Mouse (Mus musculus) heart, postnatal 10 days (tissue): ENCODE measurements around the gene Esam. TPM values are rescaled to one million over a fixed set of nuclear protein-coding genes. Genes with fewer than 3 reads are reported as not detected.

Source experiments
- DNase-seq, 2 experiments: peaks; one replicate each; pipeline ENCODE4 v3.0.0; 2021
- intact Hi-C: fragments of 180-260 bp; cut with DNase I; formaldehyde crosslinking; loops from one replicate; pipeline ENCODE4 v1.15.1; 2025
- total RNA-seq, 2 experiments: library from RNA; stranded (reverse); gene quantifications; 2 replicates each; pipeline ENCODE4 v1.2.3; 2021

The Esam gene
- total RNA-seq, result 100 to 1,000 TPM; 125 to 131 TPM

GRCm38 (mm10) chr9:37527396-37528224 lies at the start of gene Esam:
Gene Esam (plus strand): TSS chr9:37528078.
- intact Hi-C loops, result loop anchor here (2.0 kb wide), 1 partner anchor 85 kb away; the partner anchor contains the start of gene Spa17
- peak; percentile 83 to 85 for DNase-seq

- no peak for DNase-seq
- intact Hi-C loops, result loop anchor here (5.0 kb wide), 1 partner anchor 57 kb away; no protein-coding TSS in a partner anchor
Observed at GRCm38 (mm10) chr9:37485146-37485545, 42.7 kb upstream of the Esam start.

GRCm38 (mm10) chr9:37488041-37488440 lies 39.8 kb upstream of the Esam start:
- intact Hi-C loops, result loop anchor here (5.0 kb wide), 1 partner anchor 54 kb away; no protein-coding TSS in a partner anchor

GRCm38 (mm10) chr9:37488611-37489396 lies 39.1 kb upstream of the Esam start, which contains the start of gene Msantd2:
Gene Msantd2 (plus strand): TSS chr9:37489319.
- intact Hi-C loops, result loop anchor here (5.0 kb wide), 1 partner anchor 53 kb away; no protein-coding TSS in a partner anchor
- DNase-seq, result peak; percentile 94 to 95

More at GRCm38 (mm10) chr9:37488041-37488440, 39.8 kb upstream of the Esam start:
- peak in 1 of 2 experiments; percentile 10 for DNase-seq

- DNase-seq, result peak; percentile 54 to 57
- intact Hi-C loops, result loop anchor here (5.0 kb wide), 1 partner anchor 53 kb away; no protein-coding TSS in a partner anchor
Observed at GRCm38 (mm10) chr9:37489446-37490120, 38.3 kb upstream of the Esam start.

- intact Hi-C loops, result no loop called here
- no peak for DNase-seq
Observed at GRCm38 (mm10) chr9:37495761-37496160, 32.1 kb upstream of the Esam start.

- intact Hi-C loops, result no loop called here
- no peak for DNase-seq
Observed at GRCm38 (mm10) chr9:37496325-37496724, 31.6 kb upstream of the Esam start.

- DNase-seq, result no peak
- intact Hi-C loops, result no loop called here
Observed at GRCm38 (mm10) chr9:37500201-37500600, 27.7 kb upstream of the Esam start.

GRCm38 (mm10) chr9:37501170-37501569 lies 26.7 kb upstream of the Esam start:
- DNase-seq, result no peak
- intact Hi-C loops, result no loop called here

- intact Hi-C loops, result no loop called here
- no peak for DNase-seq
Observed at GRCm38 (mm10) chr9:37504348-37504747, 23.5 kb upstream of the Esam start.

GRCm38 (mm10) chr9:37506023-37506422 lies 21.9 kb upstream of the Esam start:
- intact Hi-C loops, result no loop called here
- no peak for DNase-seq

GRCm38 (mm10) chr9:37512097-37512496 lies 15.8 kb upstream of the Esam start:
- DNase-seq, result no peak
- intact Hi-C loops, result no loop called here

- intact Hi-C loops, result no loop called here
- no peak for DNase-seq
Observed at GRCm38 (mm10) chr9:37514456-37514855, 13.4 kb upstream of the Esam start.

- intact Hi-C loops, result no loop called here
- no peak for DNase-seq
Observed at GRCm38 (mm10) chr9:37517467-37517866, 10.4 kb upstream of the Esam start.

- no peak for DNase-seq
- intact Hi-C loops, result no loop called here
Observed at GRCm38 (mm10) chr9:37518991-37519390, 8.9 kb upstream of the Esam start.

- intact Hi-C loops, result no loop called here
- no peak for DNase-seq
Observed at GRCm38 (mm10) chr9:37519995-37520394, 7.9 kb upstream of the Esam start.

- no peak for DNase-seq
- intact Hi-C loops, result no loop called here
Observed at GRCm38 (mm10) chr9:37525461-37525860, 2.4 kb upstream of the Esam start.

- intact Hi-C loops, result loop anchor here (2.0 kb wide), 1 partner anchor 86 kb away; the partner anchor contains the start of gene Spa17
Observed at GRCm38 (mm10) chr9:37526443-37527395, 1.2 kb upstream of the Esam start.

GRCm38 (mm10) chr9:37528225-37528970 lies 520 bp downstream of the Esam start:
- intact Hi-C loops, result no loop called here
- DNase-seq, result peak in 1 of 2 experiments; percentile 42

More at GRCm38 (mm10) chr9:37526443-37527395, 1.2 kb upstream of the Esam start:
- peak; percentile 43 to 46 for DNase-seq
